Mouse (Mus musculus) layer of hippocampus, adult 6 months (tissue): ENCODE data around the gene Gm3020. TPM values are rescaled to one million over a fixed set of nuclear protein-coding genes. Genes with fewer than 3 reads are reported as not detected.

Experiments
- long read RNA-seq, 2 experiments: library from polyadenylated mRNA; unstranded; transcript quantifications; one replicate each; pipeline ENCODE4 v2.0.0; 2019 to 2020
- polyA plus RNA-seq: library from polyadenylated mRNA; unstranded; fragments of <200 nt; fragmentation: Nextera tagmentation; gene quantifications from 2 replicates; pipeline ENCODE4 v1.2.3, GENCODE M21; 2021

The Gm3020 gene
- polyA plus RNA-seq = 2.2 and 2.7 TPM in 2 replicates
- long read RNA-seq, experiment 1, partial matches to known transcripts = 0 of 4 reads
- long read RNA-seq, experiment 1, other reads (novel, unspliced or antisense) = 0 of 4 reads
- long read RNA-seq, experiment 2, transcript Gm3020-202 (7 exons, 1,933 nt) = major isoform, 29 of 38 reads
- long read RNA-seq, experiment 2, partial matches to known transcripts = 0 of 38 reads
- long read RNA-seq, experiment 2, other reads (novel, unspliced or antisense) = 9 of 38 reads

DNA sequence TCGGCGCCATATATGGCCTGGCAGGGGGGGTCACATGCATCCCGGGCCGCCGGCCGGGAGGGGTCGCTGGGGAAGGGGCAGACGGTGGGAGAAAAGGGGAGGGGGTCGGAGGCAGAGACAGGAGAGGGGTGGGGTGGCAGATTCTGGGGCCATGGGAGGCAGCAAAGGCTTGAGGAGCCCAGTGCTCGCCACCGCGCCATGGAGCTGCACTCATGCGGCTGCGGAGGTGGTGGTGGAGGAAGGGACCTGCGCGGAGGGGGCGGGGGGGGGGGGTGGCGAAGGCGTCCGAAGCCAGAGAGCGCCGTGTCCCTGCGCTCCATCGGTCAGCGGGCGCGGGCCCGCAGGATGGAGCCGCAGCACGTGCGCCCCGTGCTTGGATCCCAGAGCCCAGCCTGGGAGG, at the start of gene Gm3020:
TSS of gene Gm3020 (plus strand) at position 301 of the 400 bp plus-strand sequence.

DNA sequence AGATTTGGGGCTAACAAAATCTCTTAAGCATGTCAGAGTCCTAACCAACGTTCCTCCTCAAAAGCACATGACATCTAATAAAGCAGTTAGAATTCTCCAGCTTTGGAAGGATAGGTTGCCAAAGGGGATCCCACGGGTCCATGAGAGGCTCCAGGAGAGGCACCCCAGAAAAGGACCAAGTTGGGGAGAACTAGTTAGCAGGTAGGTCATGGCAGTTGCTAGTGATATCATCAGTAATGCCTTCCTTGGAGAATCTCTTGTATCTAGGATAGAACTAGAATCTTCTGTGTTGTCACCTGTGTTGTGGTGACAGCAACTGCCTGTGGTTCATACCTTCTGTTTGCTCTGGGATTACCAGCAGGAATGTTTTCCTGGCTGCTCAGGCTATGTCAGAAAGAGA, 17.6 kb upstream of the Gm3020 start, which contains the start of gene Gm3012:
TSS of gene Gm3012 (plus strand) at position 301 of the 400 bp plus-strand sequence.

DNA sequence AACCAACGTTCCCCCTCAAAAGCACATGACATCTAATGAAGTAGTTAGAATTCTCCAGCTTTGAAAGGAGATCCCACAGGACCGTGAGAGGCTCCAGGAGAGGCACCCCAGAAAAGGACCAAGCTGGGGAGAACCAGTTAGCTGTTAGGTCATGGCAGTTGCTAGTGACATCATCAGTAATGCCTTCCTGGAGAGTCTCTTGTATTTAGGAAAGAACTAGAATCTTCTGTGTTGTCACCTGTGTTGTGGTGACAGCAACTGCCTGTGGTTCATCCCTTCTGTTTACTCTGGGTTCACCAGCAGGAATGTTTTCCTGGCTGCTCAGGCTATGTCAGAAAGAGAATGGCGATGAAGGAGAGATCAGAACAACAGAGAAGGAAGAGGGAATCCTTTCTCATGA, 36.7 kb downstream of the Gm3020 start, which contains the start of gene Gm3043:
TSS of gene Gm3043 (plus strand) at position 301 of the 400 bp plus-strand sequence.

Other genes with a start within 250 kb of the Gm3020 start
- gene Gm10409, start 239.4 kb upstream of the Gm3020 start, polyA plus RNA-seq = 2.2 and 2.7 TPM in 2 replicates
- 0.40 and 0.73 TPM in 2 replicates for gene Gm3005, start 223.9 kb upstream of the Gm3020 start, polyA plus RNA-seq
- gene Gm10408, start 202.7 kb upstream of the Gm3020 start, polyA plus RNA-seq = not detected in 2 replicates
- gene Gm3012, start 17.5 kb upstream of the Gm3020 start, polyA plus RNA-seq = not detected in 2 replicates
- gene Gm3043, start 36.8 kb downstream of the Gm3020 start, polyA plus RNA-seq = not detected in 2 replicates
- gene Gm3002, start 158.0 kb downstream of the Gm3020 start, polyA plus RNA-seq = 0.48 and 1.2 TPM in 2 replicates
- gene Gm3033, start 194.2 kb downstream of the Gm3020 start, polyA plus RNA-seq = 0.10 TPM in 1 of 2 replicates, not detected in the other
- gene Gm2916, start 232.1 kb downstream of the Gm3020 start, polyA plus RNA-seq = not detected in 2 replicates